Mouse (Mus musculus): ENCODE results near the gene Hadha.

Gene Hadha

DNA sequence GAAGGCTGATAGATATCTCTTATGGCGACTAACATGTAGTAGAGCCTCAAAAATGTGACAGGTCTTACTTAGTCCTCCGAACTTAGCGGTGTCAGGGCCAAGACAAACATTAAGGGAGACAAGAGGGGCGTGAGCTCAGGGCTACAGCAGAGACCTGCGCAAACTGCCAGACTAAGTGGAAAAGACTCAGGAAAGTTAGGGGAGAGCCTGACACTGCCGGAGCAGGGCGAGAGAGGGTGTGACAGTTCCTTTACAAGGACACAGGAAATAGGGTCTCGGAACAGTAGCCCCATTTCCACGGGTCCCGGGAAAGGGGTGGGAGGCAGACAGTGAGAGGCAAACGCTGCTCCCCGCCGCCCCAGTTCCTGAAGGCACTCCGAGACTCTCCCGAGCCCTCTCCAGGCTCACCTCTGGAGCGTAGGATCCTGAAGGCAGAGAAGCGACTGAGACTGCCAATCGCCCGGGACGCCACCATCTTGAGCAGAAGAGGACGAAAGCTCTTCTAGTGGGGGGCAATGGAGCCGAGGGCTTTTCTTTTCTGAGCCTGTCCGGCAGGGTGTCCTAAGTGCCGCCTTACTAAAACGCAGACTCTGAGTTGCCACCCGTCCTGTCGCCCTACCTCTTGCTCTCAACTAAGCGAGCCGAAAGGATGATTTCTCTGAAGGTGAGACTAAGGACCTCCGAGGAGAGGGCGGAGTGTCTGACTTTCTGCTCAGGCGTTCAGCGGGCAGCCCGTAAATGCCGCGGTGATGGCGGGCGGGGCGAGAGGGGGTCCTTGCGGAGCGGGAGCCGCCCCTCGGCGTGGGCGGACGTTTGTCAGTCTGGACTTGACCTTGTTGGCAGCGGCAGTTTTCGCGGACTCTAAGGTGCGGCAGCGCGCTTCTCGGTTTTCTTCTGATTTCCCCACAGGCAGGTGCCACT is at the start of gene Hadha, which contains the start of gene Hadhb:
Hadha (minus strand) TSS at position 689 of the 921 bp plus-strand sequence.
Hadhb (plus strand) TSS at position 775 of the 921 bp plus-strand sequence.
- DNase-seq: peak; percentile 91

DNA sequence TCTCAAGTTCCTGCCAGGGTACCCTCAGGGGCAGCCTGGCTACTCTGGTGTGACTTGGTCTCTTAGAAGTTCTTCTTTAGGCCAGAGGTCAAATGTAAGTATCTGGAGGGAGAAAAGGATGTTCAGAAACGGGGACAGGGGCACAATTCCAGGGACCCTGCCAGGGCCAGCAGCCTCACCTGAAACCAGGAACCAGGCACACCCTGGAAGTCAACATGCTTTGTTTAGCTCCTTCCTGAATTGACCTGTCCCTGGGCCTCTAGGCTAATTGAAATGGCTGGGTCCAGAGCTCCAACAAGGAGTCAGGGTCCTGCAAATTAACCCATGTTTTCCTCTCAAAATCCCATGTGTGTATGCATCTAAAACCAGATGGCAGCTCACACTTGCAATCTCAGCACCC is 49.5 kb upstream of the Hadha start:
- DNase-seq: no peak

DNA sequence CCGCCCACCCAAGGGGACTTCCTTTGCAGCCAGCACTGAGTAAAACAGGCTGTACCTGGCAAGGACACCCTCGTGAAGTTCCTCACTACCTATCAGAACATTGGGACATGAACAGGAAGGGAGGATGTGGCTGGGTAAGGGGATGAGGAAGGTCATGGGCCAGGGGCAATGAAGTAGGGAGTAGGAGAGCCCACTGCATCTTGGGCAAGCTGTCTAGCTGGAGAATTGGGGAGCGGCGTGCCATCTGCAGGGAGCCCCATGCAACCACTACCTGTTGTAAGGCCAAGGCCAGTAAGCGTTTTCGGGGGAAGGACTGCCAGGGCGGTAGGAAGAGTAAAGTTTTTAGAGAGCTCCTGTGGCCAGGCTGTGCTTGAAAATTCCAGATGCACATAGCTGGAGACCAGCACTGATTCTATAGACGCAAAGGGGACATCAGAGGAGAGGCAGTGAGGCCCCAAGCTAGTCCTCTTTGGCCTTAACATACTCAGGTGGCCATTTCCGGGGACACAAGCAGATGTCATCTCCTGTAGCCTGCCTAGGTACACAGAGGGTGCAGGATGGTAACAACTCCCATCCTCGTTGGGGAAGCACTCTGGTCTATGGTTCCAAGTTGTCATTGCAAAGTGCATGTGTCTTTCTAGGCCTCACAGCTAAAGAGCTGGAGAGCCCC is 48.4 kb upstream of the Hadha start:
- no peak for DNase-seq

DNA sequence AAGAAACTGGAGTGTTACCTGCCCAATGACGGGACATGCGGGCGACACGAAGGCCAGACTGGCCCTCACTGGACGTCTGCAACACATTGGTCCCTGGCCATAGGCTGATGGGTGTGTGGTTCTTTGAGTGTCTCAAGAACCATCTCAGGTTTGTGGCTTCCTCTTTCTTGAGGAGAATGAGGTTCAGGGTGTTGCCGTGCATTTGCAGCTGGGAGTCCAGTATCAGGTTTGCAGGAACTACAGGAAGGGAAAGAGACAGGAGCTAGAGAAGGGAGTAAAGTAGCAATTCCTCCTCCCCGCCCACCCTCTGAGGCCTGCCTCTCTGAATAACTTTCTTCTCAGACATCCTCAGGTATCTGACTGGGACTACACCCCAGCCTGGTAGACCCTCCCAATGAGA is 47.3 kb upstream of the Hadha start:
- no peak for DNase-seq

DNA sequence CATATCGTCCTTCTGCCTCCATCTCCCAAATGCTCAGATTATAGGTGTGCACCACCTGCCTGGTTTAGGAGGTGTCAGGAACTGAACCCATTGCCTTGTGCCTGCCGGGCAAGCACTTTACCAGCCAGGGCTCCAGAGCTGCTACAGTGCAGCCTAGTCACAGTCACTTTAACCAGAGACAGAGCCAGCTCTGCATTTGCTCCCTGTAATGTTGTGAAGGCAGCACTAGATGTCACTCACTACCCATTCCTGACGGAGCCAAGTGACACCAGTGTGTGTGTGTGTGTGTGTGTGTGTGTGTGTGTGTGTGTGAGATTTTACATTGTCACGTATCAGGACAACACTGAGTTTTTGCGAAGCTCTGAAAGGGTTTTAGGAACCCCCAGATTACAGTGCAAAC is 46.6 kb upstream of the Hadha start:
- peak; percentile 48 for DNase-seq

DNA sequence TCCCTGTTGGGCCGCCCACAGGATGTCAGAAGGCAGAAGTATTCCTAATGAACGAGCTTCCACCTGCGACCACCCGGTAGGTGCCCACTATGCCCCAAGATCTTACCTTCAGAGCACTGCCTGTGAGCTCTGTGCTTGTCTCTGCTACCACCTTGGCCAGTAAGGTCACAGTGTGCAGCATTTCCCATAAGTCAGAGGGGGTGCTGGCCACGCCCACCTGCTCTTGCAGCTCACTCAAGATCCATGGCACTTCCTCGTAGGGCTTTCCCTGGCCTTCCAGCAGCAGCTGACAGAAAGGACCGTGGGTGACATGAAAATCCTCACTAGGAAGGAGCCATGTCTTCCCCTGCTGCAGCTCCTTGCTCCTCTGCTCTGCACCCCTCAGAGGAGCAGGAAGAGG is 43.3 kb upstream of the Hadha start:
- no peak for DNase-seq

DNA sequence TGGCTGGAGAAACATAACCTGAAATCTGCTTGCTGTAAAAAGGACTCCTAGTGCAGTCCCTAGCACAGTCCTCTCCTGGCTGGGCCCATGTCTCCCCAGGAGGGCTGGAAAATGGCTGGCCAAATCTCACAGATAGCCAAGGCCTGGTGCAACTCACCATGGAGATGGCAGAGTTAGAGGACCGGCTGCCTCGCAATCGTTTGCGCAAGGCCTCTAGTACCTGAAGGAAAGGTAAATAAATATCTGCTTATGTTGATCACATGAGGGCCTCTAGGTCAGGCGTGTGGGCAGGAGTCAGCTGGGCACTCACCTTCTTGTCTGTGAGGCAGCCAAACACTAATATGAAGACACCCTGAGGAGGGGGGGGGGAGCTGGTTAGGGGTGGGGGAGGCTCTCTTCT is 40.4 kb upstream of the Hadha start:
- no peak for DNase-seq

DNA sequence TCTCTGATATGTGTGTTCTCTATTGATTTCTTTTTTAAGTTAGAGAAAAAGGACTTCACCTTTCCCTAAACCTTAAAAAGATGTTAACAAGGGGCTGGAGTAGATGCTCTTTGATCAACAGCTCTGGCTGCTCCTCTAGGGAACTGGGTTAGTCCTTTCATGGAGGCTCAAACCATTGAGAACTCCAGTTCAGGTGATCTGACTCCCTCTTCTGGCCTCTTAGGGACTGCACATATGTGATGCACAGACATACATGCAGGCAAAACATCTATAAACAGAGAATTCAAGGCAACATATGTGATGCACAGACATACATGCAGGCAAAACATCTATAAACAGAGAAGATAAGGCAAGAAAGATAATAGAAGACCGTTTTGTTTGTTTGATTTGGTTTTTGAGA is 37.5 kb upstream of the Hadha start:
- DNase-seq: no peak

DNA sequence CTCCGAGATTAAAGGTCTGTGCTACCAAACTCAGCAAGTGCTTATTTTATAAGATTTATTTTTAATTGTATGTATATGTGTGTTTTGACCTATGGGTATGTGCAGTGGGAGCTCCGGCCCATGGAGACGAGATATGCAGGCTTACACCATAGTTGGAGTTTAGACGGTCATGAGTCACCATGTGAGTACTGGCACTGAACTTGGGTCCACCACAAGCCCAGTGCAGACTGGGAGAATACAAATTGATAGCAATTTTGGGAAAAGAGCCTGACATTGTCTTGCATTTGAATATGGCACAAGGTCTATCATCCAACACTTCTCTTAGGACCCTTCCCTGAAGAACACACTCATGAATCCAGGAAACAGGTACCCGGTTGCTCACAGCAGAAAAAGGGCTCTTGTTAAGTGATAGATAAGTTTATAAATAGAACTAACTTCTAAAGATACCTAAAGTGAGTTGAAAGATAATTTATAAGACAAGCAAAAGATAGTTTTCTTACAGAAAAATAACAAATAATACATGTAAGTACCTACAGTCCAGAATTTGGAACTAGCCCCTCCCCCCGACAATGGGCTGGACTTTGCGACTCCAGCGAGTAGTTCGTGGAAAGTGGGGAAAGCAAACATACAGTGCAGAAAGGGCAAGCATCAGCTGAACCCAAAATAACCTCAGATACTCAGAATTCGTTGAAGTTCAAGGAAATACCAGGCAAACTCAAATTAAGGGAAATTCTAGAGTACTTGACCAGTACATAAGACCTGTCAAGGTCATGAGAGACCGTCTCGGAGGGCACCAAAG is 32.9 kb upstream of the Hadha start:
- no peak for DNase-seq

DNA sequence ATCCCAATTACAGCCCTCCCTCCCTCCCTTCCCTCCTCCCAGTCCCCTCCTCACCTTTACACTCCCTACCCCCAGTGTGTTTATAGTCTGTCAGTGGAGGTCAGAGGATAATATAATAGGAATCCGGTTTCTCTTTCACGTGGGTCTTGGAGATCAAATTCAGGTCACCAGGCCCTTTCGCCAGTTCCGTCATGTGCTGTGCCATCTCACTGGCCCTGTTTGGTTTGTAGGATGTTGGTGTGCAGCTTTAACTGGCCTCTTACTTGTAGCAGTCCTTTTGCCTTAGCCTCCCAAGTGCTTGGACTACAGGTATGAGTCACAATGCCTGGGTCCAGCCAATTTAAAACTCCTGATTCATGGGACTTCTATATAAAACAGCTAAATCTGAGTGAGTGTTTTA is 20.8 kb upstream of the Hadha start:
- no peak for DNase-seq

DNA sequence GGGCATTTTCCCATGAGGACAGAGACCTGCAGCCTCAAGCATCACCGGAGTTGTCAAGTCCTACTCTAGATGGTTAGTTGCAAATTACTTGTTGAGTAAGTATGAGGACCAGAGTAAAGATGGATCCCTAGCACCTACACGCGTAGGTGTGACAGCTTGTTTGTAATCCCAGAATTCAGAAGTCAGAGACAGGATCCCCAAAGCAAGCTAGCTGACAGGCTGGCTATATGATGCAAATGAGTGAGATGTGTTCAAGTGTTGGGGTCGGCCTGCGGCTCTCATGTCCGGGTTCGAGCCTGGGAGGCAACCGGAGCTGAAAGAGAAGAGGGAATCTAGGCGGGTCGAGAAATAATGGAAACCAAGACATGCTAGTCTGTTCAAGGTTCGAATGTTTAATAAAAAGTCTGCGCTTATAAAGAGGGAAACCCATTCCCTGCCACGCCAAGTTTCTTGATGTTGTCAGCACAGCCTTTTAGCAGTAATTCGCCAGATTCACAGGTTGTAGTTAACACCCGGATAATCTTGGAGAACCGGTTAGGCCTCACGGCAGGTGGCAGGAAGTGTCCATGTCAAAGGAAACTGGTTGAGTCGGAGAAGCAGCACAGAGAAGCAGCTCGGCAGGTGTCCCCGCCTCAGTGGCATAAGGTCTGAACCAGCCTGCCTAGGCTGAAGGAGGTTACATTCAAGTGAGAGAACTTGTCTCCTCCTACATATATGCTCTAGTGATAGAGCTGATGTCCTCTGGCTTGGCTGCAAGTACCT is 18.1 kb upstream of the Hadha start:
- DNase-seq: no peak

DNA sequence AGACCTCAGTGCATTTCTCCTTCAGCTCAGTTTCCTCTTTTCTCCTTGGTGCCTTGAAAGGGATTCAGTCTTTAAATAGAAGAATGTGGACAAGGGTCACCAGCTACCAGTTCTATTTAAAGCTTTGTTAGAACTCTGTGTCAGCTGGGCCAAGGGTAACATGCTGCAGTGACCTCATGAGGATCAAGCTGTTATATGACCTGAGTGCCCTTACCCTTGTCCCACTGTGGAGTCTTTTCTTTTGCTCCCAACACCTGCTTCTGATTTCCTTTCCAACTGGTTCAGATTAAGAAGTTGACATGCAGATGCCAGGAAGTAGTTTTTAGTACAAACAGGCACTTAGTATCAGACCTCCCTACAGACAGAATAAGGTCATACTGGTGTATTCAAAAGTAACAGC is 17.2 kb upstream of the Hadha start:
- DNase-seq: no peak

DNA sequence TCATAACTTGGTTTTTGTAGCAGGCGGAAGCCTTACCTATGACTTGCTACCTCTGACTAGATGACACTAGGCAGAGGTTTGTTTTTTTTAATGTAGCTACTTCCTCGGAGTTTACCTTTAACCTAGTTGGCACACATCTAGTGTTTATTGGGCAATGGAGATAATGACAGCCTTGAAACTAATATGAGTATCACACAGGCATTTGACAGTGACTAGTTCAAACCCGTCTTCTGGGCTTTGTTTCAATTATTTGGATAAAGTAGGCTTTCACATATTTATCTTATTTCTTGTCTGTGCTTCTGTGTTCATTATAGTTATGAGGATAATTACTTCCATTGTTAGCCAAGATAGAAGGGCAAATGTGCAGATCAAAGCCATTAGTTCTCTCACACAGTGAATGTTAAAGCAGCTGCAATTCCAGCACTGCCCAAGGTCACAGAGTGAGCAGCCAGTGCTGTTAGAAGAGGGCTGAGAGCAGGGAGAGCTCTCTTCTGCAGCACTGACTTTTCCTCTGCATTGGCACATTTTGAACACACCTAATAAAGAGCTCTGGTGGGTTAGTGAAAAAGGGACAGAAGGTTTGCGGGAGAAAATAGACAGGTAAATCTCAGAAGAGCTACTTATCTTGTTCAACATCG is 15.5 kb upstream of the Hadha start:
- no peak for DNase-seq

DNA sequence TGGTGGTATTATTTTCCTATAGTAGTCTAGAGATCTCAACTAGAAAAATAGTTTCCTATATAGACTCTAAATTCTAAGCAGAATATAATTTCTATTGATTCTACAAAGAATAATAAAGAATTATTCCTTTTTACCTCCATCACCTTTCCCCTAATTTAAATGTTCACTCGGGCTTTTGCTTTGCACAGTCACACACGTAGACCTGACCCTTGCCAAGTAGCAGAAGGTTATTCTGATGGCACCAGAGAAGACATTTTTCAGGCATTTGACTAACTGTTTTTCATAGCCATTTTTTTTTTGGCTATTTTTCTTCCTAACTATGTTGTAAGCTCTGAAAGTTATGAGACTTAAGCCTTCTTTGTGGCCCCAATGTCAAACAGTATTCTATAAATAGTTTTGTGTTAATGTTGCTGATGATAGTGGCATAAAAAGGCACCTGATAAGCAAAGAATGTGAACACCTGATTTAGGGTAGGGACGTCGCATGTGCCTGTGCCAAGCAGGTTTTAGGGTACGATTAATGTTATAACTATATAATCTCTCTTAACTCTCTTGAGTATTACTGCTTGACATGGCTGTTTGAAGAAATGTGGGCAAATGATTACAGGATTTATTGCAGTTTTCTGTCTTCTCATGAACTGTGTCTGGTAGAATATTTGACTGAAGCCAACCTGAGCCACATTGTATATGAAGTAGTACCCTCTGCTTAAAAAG is 10.4 kb upstream of the Hadha start:
- DNase-seq: no peak

DNA sequence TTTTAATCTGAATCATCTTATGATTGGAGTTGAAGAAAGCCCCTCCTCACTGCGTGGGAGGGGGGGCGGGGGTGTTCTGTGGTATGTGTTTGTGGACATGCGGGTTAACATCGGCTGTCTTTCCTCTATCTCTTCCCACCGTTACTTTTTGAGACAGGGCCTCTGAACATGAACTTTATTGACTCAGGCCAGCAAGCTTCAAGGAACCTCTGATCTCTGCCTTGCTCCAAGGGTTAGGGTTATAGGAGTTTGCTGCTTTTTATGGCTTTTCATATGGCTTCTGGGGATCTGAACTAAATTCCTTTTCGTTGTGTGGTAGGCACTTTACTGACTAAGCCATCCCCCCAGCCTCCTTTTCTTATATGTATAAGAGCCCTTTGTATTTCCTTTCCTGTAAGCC is 7.4 kb upstream of the Hadha start:
- no peak for DNase-seq

DNA sequence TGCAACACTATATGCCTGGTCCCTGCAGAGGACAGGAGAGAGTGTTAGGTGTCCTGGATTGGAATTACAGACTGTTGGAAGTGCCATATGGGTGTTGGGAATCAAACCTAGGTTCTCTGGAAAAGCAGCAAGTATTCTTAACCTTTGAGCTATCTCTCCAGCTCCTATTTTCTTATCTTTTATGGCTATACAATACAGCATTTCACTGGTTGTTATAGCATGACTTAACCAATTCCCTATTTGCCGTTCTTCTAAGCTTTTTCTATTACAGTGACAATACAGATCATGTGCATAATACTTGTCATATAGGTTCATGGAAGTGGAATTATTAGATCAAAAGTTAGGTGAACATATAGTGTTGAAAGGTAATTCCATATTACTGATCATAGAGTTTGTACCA is 6.9 kb upstream of the Hadha start:
- no peak for DNase-seq

DNA sequence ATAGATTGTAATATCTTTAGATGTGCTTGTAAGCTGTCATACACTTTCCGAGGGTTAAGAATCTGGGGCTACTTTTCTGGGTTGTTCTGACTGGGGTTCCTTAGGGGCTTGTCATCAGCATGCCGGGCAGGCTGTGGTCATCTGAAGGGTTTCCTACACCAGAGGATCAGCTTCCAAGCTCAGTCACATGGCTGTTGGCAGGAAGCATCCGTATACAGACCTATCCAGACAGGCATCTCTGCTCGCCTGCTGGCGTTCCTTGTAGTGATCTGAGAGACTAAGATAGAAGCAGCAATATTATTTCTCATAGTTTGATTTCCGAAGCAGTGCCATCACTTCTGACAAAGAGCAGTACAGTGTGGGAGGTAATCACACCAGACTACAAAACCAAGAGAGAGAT is 4.6 kb upstream of the Hadha start:
- DNase-seq: no peak

DNA sequence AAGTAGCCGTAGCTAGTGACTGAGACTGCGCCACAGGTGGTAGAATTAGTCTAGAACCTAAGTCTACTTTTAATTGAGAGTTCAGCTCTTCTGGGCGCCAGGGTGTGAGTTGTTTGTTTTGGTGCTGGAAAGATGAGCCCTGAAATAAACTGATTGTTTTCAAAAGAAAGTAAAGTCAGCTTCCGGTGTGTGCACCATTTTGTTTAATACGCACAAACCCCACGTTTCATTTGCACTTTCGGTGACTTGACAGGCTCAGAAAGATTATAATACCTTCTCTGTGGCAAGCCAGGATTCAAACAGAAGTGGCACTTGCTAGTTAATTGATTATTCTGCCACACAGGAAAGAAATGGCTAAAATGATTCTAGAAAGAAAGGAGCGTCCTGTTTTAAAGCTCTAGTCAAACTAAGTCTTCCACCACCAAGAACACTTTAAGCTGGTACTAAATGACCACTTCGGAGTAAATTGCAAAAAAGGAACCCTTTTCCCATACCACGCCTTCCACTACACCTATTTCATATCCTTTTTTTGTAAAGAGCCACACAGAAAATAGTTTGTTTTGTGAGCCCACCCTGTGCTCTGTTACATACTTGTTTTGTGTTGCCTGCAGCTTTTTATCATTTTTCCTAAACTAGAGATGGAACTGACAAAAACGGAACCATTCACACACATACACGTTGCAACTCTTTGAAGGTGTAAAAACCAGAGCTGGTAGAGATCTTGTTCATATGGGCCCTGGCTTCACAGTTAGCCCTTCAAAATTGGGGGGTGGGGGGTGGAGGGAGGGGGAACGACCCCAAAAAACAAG is 1.1 kb upstream of the Hadha start:
- no peak for DNase-seq

DNA sequence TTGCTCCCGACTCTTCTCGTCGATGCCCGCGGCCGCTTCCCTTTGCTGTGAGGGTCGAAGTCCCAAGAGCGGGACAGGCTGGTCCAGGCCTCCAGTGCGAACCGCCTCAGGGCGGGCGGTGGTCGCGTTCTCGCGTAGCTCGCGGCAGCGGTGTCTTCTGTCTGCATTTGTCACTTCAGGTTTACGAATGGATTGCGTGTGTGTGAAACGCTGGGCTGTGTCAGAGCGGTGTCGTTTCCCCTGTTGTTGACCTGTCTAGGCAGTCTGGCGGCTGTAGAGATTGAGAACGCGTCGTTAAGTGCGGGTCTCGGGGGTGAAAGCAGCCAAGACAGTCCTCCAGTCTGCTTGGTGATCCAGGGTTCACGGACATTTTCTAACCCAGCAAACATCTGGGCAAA is 432 bp upstream of the Hadha start:
- DNase-seq: no peak

DNA sequence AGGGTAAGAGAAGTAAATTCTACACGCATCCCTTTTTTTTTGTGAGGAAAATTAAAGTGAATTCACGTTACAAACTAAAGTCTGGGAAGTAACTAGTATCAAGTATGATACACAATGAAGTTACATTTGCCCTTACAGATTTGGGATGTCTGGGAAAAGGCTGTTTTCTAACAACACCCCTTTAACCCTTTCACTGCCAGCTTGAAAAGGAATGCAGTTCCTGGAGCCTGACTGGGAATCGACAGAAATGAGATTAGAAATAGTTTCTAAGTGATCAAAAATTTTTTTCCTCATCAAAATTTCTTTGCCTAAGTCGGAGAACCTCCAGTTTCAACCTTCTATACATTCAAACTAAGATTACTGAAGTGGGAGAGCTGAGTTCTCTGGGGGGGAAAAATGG is 949 bp downstream of the Hadha start:
- DNase-seq: no peak

DNA sequence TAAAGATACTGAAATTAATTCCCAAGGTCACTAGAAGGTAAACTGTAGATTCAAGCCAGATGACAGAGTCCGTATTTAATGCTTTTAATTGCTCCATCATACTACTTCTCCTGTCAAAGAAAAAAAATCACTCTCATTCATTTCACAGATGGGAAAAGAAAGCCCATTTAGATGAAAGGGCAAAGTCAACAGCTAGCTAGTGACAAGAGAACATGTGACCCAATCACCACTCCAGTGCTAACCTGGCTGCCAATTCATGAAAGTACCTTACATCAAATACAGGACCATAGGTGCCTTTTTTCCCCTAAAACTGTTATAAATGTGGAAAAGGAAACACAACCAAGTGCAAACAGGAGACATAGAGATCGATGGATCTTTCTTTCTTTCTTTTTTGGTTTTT is 1.7 kb downstream of the Hadha start:
- no peak for DNase-seq
